Mouse (Mus musculus) neural tube, embryonic 14.5 days (tissue): ENCODE data around the gene Dnah11. TPM values are rescaled to one million over a fixed set of nuclear protein-coding genes. Genes with fewer than 3 reads are reported as not detected.
A peak's percentile ranks its signal among the peaks of the same experiment; 100 is the strongest.

ENCODE experiments used
- ATAC-seq: fragments of 200-750 bp; cut with Nextera tagmentation; 2 replicates; pipeline ENCODE4 v1.8.0; 2017; ENCODE audit warnings: low read depth, mild to moderate bottlenecking, moderate TSS enrichment, moderate library complexity
- H3K27ac ChIP-seq: fragments of 300-500 bp; sonication (generic); 2 replicates; pipeline ENCODE4 v1.5.1; 2014; ENCODE audit warnings: low read depth, mild to moderate bottlenecking, control low read depth, low read length, moderate library complexity, mixed read lengths
- H3K27me3 ChIP-seq: fragments of 300-500 bp; sonication (generic); 2 replicates; pipeline ENCODE4 v1.6.1; 2014; ENCODE audit warnings: low read length; ENCODE audit not compliant: control insufficient read depth, insufficient read depth
- H3K36me3 ChIP-seq: fragments of 300-500 bp; sonication (generic); 2 replicates; pipeline ENCODE4 v1.6.1; 2014; ENCODE audit warnings: low read length, mixed read lengths; ENCODE audit not compliant: control insufficient read depth, insufficient read depth
- H3K4me1 ChIP-seq: fragments of 300-500 bp; sonication (generic); 2 replicates; pipeline ENCODE4 v1.6.1; 2014; ENCODE audit warnings: low read length; ENCODE audit not compliant: control insufficient read depth, insufficient read depth
- H3K4me2 ChIP-seq: fragments of 300-500 bp; sonication (generic); 2 replicates; pipeline ENCODE4 v1.6.1; 2014; ENCODE audit warnings: mild to moderate bottlenecking, low read depth, low read length, control low read depth
- H3K4me3 ChIP-seq: fragments of 300-500 bp; sonication (generic); 2 replicates; pipeline ENCODE4 v1.5.1; 2014; ENCODE audit warnings: low read depth, low read length, control low read depth, mixed read lengths
- H3K9ac ChIP-seq: fragments of 300-500 bp; sonication (generic); replicated peaks from 2 replicates; pipeline ENCODE4 v1.6.1; 2014; ENCODE audit warnings: low read depth, mild to moderate bottlenecking, control low read depth, low read length, mixed read lengths
- H3K9me3 ChIP-seq: fragments of 300-500 bp; sonication (generic); 2 replicates; pipeline ENCODE4 v1.6.1; 2016; ENCODE audit warnings: low read length; ENCODE audit not compliant: control insufficient read depth
- WGBS: fragments of 180-500 bp; shearing (Covaris S2); extraction: QIAGEN DNeasy Blood & Tissue Kit; methylation state at CpG from one replicate; pipeline ENCODE4 v1.1.7; 2014; 5-methylcytosine and 5-hydroxymethylcytosine counted together
- polyA plus RNA-seq: library from polyadenylated mRNA; unstranded; fragments of >200 nt; fragmentation: Nextera tagmentation; extraction: Ambion mirVana; gene quantifications from 2 replicates; pipeline ENCODE4 v1.2.1, GENCODE M21; 2014

Dnah11 gene
- 0.21 and 0.37 TPM in 2 replicates for polyA plus RNA-seq

GRCm38 (mm10) chr12:118198386-118199093 is at the start of gene Dnah11:
Gene Dnah11 (minus strand): TSS chr12:118199043.
- Histone ChIP-seq H3K4me2 (peak within 1 kb of the TSS; percentile 93), H3K9ac (peak within 1 kb of the TSS; percentile 47; the same call in 1 of the 2 replicates), H3K36me3 (no peaks in the 10 kb centered on the region), H3K27ac (no peak within 1 kb of the TSS), H3K4me3 (peak within 1 kb of the TSS; percentile 43), H3K4me1 (no peaks in the 10 kb centered on the region), H3K9me3 (no peaks in the 10 kb centered on the region), H3K27me3 (peaks cover 15% of the 10 kb centered on the region)
- ATAC-seq = peak; percentile 98
- under 1% methylated on average over 47 of the region's 47 CpGs for WGBS

GRCm38 (mm10) chr12:118221182-118221581 is 22.3 kb upstream of the Dnah11 start:
- no peak overlapping the region for H3K9ac ChIP-seq
- H3K36me3 ChIP-seq = no peaks in the 10 kb centered on the region
- no peak overlapping the region for H3K4me2 ChIP-seq
- no peak; the same call in 1 of the 2 replicates for ATAC-seq
- H3K4me3 ChIP-seq = no peak overlapping the region
- no peaks in the 10 kb centered on the region for H3K27me3 ChIP-seq
- no peaks in the 10 kb centered on the region for H3K4me1 ChIP-seq
- no peaks in the 10 kb centered on the region for H3K9me3 ChIP-seq
- H3K27ac ChIP-seq = no peak overlapping the region
- 45% methylated on average over 3 of the region's 3 CpGs for whole genome bisulfite sequencing

- Histone ChIP-seq H3K4me3 (no peak overlapping the region), H3K4me2 (no peak overlapping the region), H3K9me3 (no peaks in the 10 kb centered on the region), H3K36me3 (no peaks in the 10 kb centered on the region), H3K4me1 (no peaks in the 10 kb centered on the region), H3K27ac (no peak overlapping the region), H3K9ac (no peak overlapping the region), H3K27me3 (no peaks in the 10 kb centered on the region)
- no peak for ATAC-seq
These were observed 21.2 kb upstream of the Dnah11 start for GRCm38 (mm10) chr12:118220062-118220461.

- H3K4me1 ChIP-seq = no peaks in the 10 kb centered on the region
- no peak overlapping the region for H3K9ac ChIP-seq
- H3K9me3 ChIP-seq = no peaks in the 10 kb centered on the region
- H3K36me3 ChIP-seq = no peaks in the 10 kb centered on the region
- no peak overlapping the region for H3K4me2 ChIP-seq
- H3K27ac ChIP-seq = no peak overlapping the region
- H3K4me3 ChIP-seq = no peak overlapping the region
- ATAC-seq = no peak
- 87% methylated on average over 2 of the region's 2 CpGs for WGBS
- H3K27me3 ChIP-seq = no peaks in the 10 kb centered on the region
These were observed 13.3 kb upstream of the Dnah11 start for GRCm38 (mm10) chr12:118212163-118212562.

GRCm38 (mm10) chr12:118196583-118196982 is 2.3 kb downstream of the Dnah11 start:
- Histone ChIP-seq H3K4me1 (no peaks in the 10 kb centered on the region), H3K9me3 (no peaks in the 10 kb centered on the region), H3K27me3 (peaks cover 15% of the 10 kb centered on the region), H3K36me3 (no peaks in the 10 kb centered on the region), H3K4me3 (no peak overlapping the region), H3K9ac (no peak overlapping the region), H3K27ac (no peak overlapping the region), H3K4me2 (no peak overlapping the region)
- WGBS = 65% methylated on average over 2 of the region's 2 CpGs
- ATAC-seq = no peak

DNA sequence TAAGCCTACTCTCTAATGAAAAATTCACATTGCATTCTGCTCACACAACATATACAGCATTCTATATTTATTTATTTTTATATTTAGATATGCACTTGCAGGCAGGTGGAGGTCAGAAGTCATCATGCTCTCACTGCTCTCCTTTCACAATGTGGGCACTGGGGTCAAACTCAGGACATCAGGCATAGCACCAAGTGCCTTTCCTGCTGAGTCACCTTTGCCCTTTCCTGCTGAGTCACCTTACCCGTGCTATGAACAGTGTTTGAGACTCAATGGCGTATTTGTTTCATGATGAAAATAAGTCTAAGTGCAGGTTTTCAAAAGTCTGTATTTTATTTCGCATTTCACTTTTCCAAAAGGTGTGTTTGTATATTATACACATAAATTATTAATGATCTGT is 9.3 kb downstream of the Dnah11 start:
- Histone ChIP-seq H3K27ac (no peak overlapping the region), H3K4me2 (no peak overlapping the region), H3K27me3 (no peaks in the 10 kb centered on the region; the same call in 1 of the 2 replicates), H3K9me3 (no peaks in the 10 kb centered on the region), H3K9ac (no peak overlapping the region), H3K4me1 (no peaks in the 10 kb centered on the region), H3K4me3 (no peak overlapping the region), H3K36me3 (no peaks in the 10 kb centered on the region)
- no peak for ATAC-seq
- 71% methylated on average over 3 of the region's 3 CpGs for WGBS

DNA sequence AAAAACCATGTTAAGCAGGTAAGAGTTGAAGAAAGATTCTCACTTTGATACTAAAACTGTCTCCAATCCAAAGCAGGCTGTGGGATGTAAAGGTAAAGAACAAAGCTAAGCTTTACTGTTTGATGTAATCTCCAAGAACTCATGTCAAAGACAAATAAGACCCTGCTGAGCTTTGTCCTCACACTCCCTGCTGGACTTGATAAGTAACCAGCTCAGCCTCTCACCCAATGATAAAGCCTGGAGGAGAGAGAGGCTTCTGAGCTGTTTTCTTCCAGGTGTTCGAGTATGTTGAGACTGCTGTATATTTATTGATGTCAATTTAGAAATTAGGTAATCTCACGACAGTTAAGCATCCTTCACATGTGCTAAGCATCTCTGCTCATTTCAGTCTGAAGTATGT is 11.2 kb downstream of the Dnah11 start:
- no peaks in the 10 kb centered on the region for H3K4me1 ChIP-seq
- no peak overlapping the region for H3K4me2 ChIP-seq
- H3K36me3 ChIP-seq = no peaks in the 10 kb centered on the region
- WGBS = 44% methylated on average over 2 of the region's 2 CpGs
- no peak overlapping the region for H3K27ac ChIP-seq
- no peak for ATAC-seq
- no peak overlapping the region for H3K9ac ChIP-seq
- no peak overlapping the region for H3K4me3 ChIP-seq
- no peaks in the 10 kb centered on the region for H3K9me3 ChIP-seq
- H3K27me3 ChIP-seq = no peaks in the 10 kb centered on the region

DNA sequence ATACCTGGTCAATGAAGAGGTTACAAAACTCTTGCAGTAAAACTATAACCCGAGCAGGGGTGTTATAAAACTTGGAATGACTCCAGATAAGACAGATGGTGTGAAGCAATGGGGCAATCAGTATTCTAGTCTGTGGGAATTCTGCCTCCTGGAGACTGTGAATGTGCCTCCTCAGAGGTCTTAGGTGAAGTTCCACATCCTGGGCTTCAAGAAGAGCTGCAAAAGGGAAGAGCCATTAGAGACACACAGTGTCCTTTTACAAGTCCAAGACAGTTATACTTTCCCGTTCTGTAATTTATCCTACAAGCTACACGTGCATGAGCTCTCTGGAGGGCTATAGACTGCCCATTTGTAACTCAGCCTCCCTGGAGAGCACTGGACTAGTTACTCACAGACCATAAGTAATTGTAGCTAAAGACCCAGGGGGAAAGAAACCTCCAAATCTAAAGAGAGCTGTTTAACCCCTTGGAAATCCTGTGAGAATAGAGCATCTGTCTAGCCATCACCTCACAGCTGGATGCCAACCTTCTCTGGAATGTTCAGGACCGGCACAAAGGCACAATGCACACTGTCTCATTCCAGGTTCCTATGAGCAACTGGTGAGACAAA is 11.9 kb downstream of the Dnah11 start:
- no peak; the same call in 1 of the 2 replicates for ATAC-seq
- H3K9me3 ChIP-seq = no peaks in the 10 kb centered on the region
- H3K36me3 ChIP-seq = no peaks in the 10 kb centered on the region
- no peak overlapping the region for H3K27ac ChIP-seq
- H3K27me3 ChIP-seq = no peaks in the 10 kb centered on the region
- no peaks in the 10 kb centered on the region for H3K4me1 ChIP-seq
- no peak overlapping the region for H3K9ac ChIP-seq
- 1% methylated on average over 4 of the region's 4 CpGs for WGBS
- H3K4me3 ChIP-seq = no peak overlapping the region
- no peak overlapping the region for H3K4me2 ChIP-seq

DNA sequence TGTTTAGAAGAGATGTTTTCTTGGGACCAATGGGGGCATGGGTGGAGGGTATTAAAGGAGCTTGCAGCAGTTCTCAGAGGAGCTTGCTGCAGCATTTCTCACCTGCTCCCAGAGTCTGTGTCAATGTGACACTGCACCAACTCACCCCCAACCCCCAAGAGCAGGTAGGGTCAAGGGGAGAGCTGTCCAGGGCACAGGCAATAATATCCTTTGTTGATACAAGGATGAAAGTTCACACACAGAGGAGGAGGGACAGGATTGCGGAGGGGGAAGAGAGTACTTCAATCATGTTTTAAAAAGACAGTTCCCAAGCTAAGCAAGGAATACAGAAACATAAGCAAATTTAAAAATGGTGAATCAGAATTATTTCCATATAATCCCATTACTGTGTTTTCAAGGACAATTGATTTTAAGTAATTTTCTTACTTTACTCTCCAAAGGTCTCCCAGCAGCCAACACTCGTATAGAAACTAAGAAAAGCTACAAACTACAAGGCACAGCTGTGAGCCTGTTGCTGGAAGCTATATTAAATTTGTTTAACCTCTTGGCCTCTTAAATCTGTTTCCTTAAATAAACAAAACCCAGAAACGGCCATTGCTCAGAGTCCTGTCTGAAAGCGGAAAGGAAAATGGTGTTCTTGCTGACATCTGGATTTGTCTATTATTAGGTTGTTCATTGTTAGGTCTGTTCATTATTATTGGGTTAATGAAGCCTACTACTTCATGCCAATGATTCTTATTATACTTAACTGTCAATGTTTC is 12.5 kb downstream of the Dnah11 start:
- H3K4me3 ChIP-seq = no peak overlapping the region
- H3K27me3 ChIP-seq = no peaks in the 10 kb centered on the region
- H3K36me3 ChIP-seq = no peaks in the 10 kb centered on the region
- H3K4me1 ChIP-seq = no peaks in the 10 kb centered on the region
- ATAC-seq = no peak
- H3K9ac ChIP-seq = no peak overlapping the region
- 37% methylated on average over 4 of the region's 4 CpGs for WGBS
- no peak overlapping the region for H3K27ac ChIP-seq
- no peak overlapping the region for H3K4me2 ChIP-seq
- H3K9me3 ChIP-seq = no peaks in the 10 kb centered on the region
